Comparison of ENCODE assay signal across 21 mouse cellular contexts in genomic region chr15:80981176-80981575, GRCm38 (mm10). TPM values are rescaled to one million over a fixed set of nuclear protein-coding genes. Genes with fewer than 3 reads are reported as not detected.
DNase-seq lines count a peak whose midpoint lies in the region; ATAC-seq lines count a peak whose summit lies in the region.
"Had no signal": no experiment of that assay in that cellular context is flagged by ENCODE, and none has a peak within 500 bp of the region (broad histone marks: within the 10 kb centered on the region; RNA-seq: fewer than 3 reads in every experiment).

No protein-coding gene starts in this region.

- H3K36me3 ChIP-seq in liver, embryonic 11.5 days (ENCODE audit: control insufficient read depth, insufficient read depth, low read length), result no peaks in the 10 kb centered on the region
- H3K36me3 ChIP-seq in liver, embryonic 15.5 days (replicated peaks), result no peaks in the 10 kb centered on the region
- H3K36me3 ChIP-seq in midbrain, embryonic 15.5 days (replicated peaks), result no peaks in the 10 kb centered on the region
- H3K36me3 ChIP-seq: embryonic facial prominence, embryonic 13.5 days; heart, embryonic 13.5 days; hindbrain, embryonic 12.5 days had no signal

- peak; percentile 71 for ATAC-seq in liver, embryonic 11.5 days (replicated peaks; ENCODE audit: low FRiP score)
- ATAC-seq in liver, embryonic 15.5 days (ENCODE audit: insufficient read depth), result peak; percentile 40
- ATAC-seq in erythroblast, adult 5-6 weeks (replicated peaks; ENCODE audit: low FRiP score, poor library complexity, severe bottlenecking), result no peak
- ATAC-seq in midbrain, embryonic 15.5 days (replicated peaks), result no peak
- ATAC-seq: forebrain, embryonic 13.5 days; forebrain, postnatal 0 days; hindbrain, embryonic 16.5 days had no signal

- H3K4me1 ChIP-seq in liver, embryonic 11.5 days (replicated peaks; ENCODE audit: control insufficient read depth, insufficient read depth, low read length), result peaks cover 19% of the 10 kb centered on the region
- H3K4me1 ChIP-seq in liver, embryonic 15.5 days (replicated peaks), result peaks cover 33% of the 10 kb centered on the region
- H3K4me1 ChIP-seq in midbrain, embryonic 15.5 days, result peaks cover 13% of the 10 kb centered on the region

- DNase-seq in c-Kit-positive CD71-positive TER-119-negative erythroid progenitor cells, embryonic 14.5 days (ENCODE audit: low read depth), result peak; percentile 52
- no peak for DNase-seq in liver, embryonic 11.5 days (ENCODE audit: low spot score)
- DNase-seq in ovary, postnatal 14 days (ENCODE audit: low spot score), result no peak
- DNase-seq: adrenal gland, adult 8-10 months; adrenal gland, postnatal 36 days; cerebellum, adult 18-20 months; cerebellum, adult 9-11 months; cerebellum, postnatal 36 days; forebrain, postnatal 0 days; gastrocnemius, adult 2 months; gastrocnemius, postnatal 36 days; heart, adult 11 months; heart, postnatal 4 days had no signal

- 43% methylated on average over 4 of the region's 4 CpGs for WGBS in liver, embryonic 11.5 days
- WGBS in liver, embryonic 15.5 days (ENCODE audit: insufficient replicate concordance), result 30% methylated on average over 4 of the region's 4 CpGs
- WGBS in midbrain, embryonic 15.5 days, result 90% methylated on average over 4 of the region's 4 CpGs

- no peaks in the 10 kb centered on the region for H3K27me3 ChIP-seq in liver, embryonic 11.5 days (replicated peaks; ENCODE audit: control insufficient read depth, insufficient read depth, low read length)
- no peaks in the 10 kb centered on the region for H3K27me3 ChIP-seq in liver, embryonic 15.5 days
- no peaks in the 10 kb centered on the region for H3K27me3 ChIP-seq in midbrain, embryonic 15.5 days (replicated peaks)
- H3K27me3 ChIP-seq: embryonic facial prominence, embryonic 13.5 days; forebrain, embryonic 13.5 days; heart, embryonic 13.5 days; hindbrain, embryonic 12.5 days had no signal

- 0 out of 2 replicates have a peak overlapping the region, but pooled peaks have one; percentile 52 for H3K27ac ChIP-seq in liver, embryonic 11.5 days (ENCODE audit: low read depth, low read length)
- no peak overlapping the region for H3K27ac ChIP-seq in liver, embryonic 15.5 days (replicated peaks)
- H3K27ac ChIP-seq in midbrain, embryonic 15.5 days, result no peak overlapping the region
- H3K27ac ChIP-seq: embryonic facial prominence, embryonic 13.5 days; forebrain, embryonic 13.5 days; gastrocnemius, adult 2 months; heart, embryonic 13.5 days; hindbrain, embryonic 12.5 days had no signal

- H3K9ac ChIP-seq in liver, embryonic 11.5 days (ENCODE audit: low read depth, low read length), result no peak overlapping the region
- no peak overlapping the region for H3K9ac ChIP-seq in liver, embryonic 15.5 days
- H3K9ac ChIP-seq in midbrain, embryonic 15.5 days, result no peak overlapping the region
- H3K9ac ChIP-seq: embryonic facial prominence, embryonic 13.5 days; forebrain, embryonic 13.5 days; forebrain, postnatal 0 days; heart, embryonic 13.5 days; hindbrain, embryonic 12.5 days had no signal

- no peak overlapping the region for H3K4me3 ChIP-seq in liver, embryonic 11.5 days (ENCODE audit: low read depth, low read length)
- no peak overlapping the region for H3K4me3 ChIP-seq in liver, embryonic 15.5 days (replicated peaks)
- no peak overlapping the region for H3K4me3 ChIP-seq in midbrain, embryonic 15.5 days
- H3K4me3 ChIP-seq: embryonic facial prominence, embryonic 13.5 days; forebrain, embryonic 13.5 days; gastrocnemius, adult 2 months; heart, embryonic 13.5 days; hindbrain, embryonic 12.5 days had no signal

- no peak overlapping the region for H3K4me2 ChIP-seq in liver, embryonic 11.5 days
- H3K4me2 ChIP-seq in liver, embryonic 15.5 days, result no peak overlapping the region
- no peak overlapping the region for H3K4me2 ChIP-seq in midbrain, embryonic 15.5 days
- H3K4me2 ChIP-seq: embryonic facial prominence, embryonic 13.5 days; forebrain, embryonic 13.5 days; heart, embryonic 13.5 days; hindbrain, embryonic 12.5 days had no signal

- no peaks in the 10 kb centered on the region for H3K9me3 ChIP-seq in liver, embryonic 11.5 days (ENCODE audit: control insufficient read depth, low read length)
- no peaks in the 10 kb centered on the region for H3K9me3 ChIP-seq in liver, embryonic 15.5 days (replicated peaks)
- no peaks in the 10 kb centered on the region for H3K9me3 ChIP-seq in midbrain, embryonic 15.5 days
- H3K9me3 ChIP-seq: embryonic facial prominence, embryonic 13.5 days; forebrain, embryonic 13.5 days; heart, embryonic 13.5 days; hindbrain, embryonic 12.5 days had no signal

RNA-seq across cellular contexts. Expression of gene Sgsm3, which starts 3.6 kb away (rescaled TPM):
- 28.5 and 28.8 TPM in 2 replicates for polyA plus RNA-seq in liver, embryonic 11.5 days (2014; fragmentation: Nextera tagmentation; extraction: Ambion mirVana)
- 8.3 and 10.6 TPM in 2 replicates for polyA plus RNA-seq in liver, embryonic 15.5 days (2015; fragmentation: Nextera tagmentation; extraction: Ambion mirVana)
- total RNA-seq in erythroblast, adult 5-6 weeks (2015; ENCODE audit: low replicate concordance), result 5.6 TPM in 1 of 2 replicates, not detected in the other
- 9.5 and 10.0 TPM in 2 replicates for total RNA-seq in erythroblast, adult 5-6 weeks (2017; ENCODE audit: low replicate concordance)
- 82.5 and 82.6 TPM in 2 replicates for polyA plus RNA-seq in midbrain, embryonic 15.5 days (2015; fragmentation: Nextera tagmentation; extraction: Ambion mirVana)

RNA-seq across cellular contexts. Expression of gene Adsl, which starts 32.9 kb away (rescaled TPM):
- 256 and 262 TPM in 2 replicates for polyA plus RNA-seq in liver, embryonic 11.5 days (2014; fragmentation: Nextera tagmentation; extraction: Ambion mirVana)
- 69.9 and 70.2 TPM in 2 replicates for polyA plus RNA-seq in liver, embryonic 15.5 days (2015; fragmentation: Nextera tagmentation; extraction: Ambion mirVana)
- total RNA-seq in erythroblast, adult 5-6 weeks (2015; ENCODE audit: low replicate concordance), result 9.6 and 13.2 TPM in 2 replicates
- 20.2 and 29.2 TPM in 2 replicates for total RNA-seq in erythroblast, adult 5-6 weeks (2017; ENCODE audit: low replicate concordance)
- polyA plus RNA-seq in midbrain, embryonic 15.5 days (2015; fragmentation: Nextera tagmentation; extraction: Ambion mirVana), result 98.7 and 104 TPM in 2 replicates

Comparison
In these comparisons a context has a peak if more than half of its experiments do, and no peak if none do; other contexts are left out.
1. ATAC-seq: peak in liver, embryonic 11.5 days (single experiment) and liver, embryonic 15.5 days (single experiment); none in erythroblast, adult 5-6 weeks (single experiment) and midbrain, embryonic 15.5 days (single experiment).